Mouse (Mus musculus) ES-Bruce4 (cell line): ENCODE measurements around the gene Lcmt1. TPM values are rescaled to one million over a fixed set of nuclear protein-coding genes. Genes with fewer than 3 reads are reported as not detected.

Experiments
- H3K27ac ChIP-seq: 2 replicates; pipeline ENCODE4 v1.5.1; 2012; ENCODE audit warnings: low read length, inconsistent platforms; ENCODE audit not compliant: insufficient read depth
- H3K27me3 ChIP-seq: 2 replicates; pipeline ENCODE4 v1.6.1; 2012; ENCODE audit warnings: mild to moderate bottlenecking, low read length, inconsistent platforms; ENCODE audit not compliant: control insufficient read depth, poor library complexity, insufficient read depth, severe bottlenecking
- H3K36me3 ChIP-seq: 2 replicates; pipeline ENCODE4 v1.6.1; 2012; ENCODE audit warnings: inconsistent platforms, mild to moderate bottlenecking, low read length, moderate library complexity; ENCODE audit not compliant: control insufficient read depth, poor library complexity, insufficient read depth, severe bottlenecking
- H3K4me1 ChIP-seq: one replicate; pipeline ENCODE4 v1.8.1; 2011; ENCODE audit warnings: low read length; ENCODE audit not compliant: control insufficient read depth, insufficient read depth
- H3K4me3 ChIP-seq: 2 replicates; pipeline ENCODE4 v1.5.1; 2011; ENCODE audit warnings: low read depth, mild to moderate bottlenecking, low read length
- H3K9ac ChIP-seq: 2 replicates; pipeline ENCODE4 v1.6.1; 2012; ENCODE audit warnings: low read depth, mild to moderate bottlenecking, inconsistent platforms; ENCODE audit not compliant: poor library complexity, severe bottlenecking
- H3K9me3 ChIP-seq: replicated peaks from 2 replicates; pipeline ENCODE4 v1.6.1; 2012; ENCODE audit warnings: mild to moderate bottlenecking, low read length, inconsistent platforms; ENCODE audit not compliant: control insufficient read depth, poor library complexity, insufficient read depth, severe bottlenecking
- CTCF ChIP-seq: IDR thresholded peaks from one replicate; pipeline ENCODE4 v1.8.1; 2011; ENCODE audit warnings: low read depth, low read length
- EP300 ChIP-seq: IDR thresholded peaks from 2 replicates; pipeline ENCODE4 v1.6.1; 2011; ENCODE audit warnings: low read depth, low read length; ENCODE audit not compliant: insufficient read depth
- POLR2A ChIP-seq: IDR thresholded peaks from one replicate; pipeline ENCODE4 v1.8.1; 2011; ENCODE audit warnings: low read length; ENCODE audit not compliant: insufficient read depth
- polyA plus RNA-seq: library from polyadenylated mRNA; stranded (reverse); fragments of >200 nt; gene quantifications from 2 replicates; pipeline ENCODE4 v1.2.4, GENCODE M21; 2011; ENCODE audit warnings: low read depth; ENCODE audit not compliant: missing spikeins, insufficient read depth, insufficient read length

Gene Lcmt1
- polyA plus RNA-seq, 1 experiment, result 49.9 TPM

- H3K27ac ChIP-seq, result no peak overlapping the region
These were observed 5.6 kb upstream of the Lcmt1 start for GRCm38 (mm10) chr7:123363971-123364370.

GRCm38 (mm10) chr7:123365876-123366741 lies 3.5 kb upstream of the Lcmt1 start:
- H3K9me3 ChIP-seq, result no peaks in the 10 kb centered on the region
- H3K36me3 ChIP-seq, result no peaks in the 10 kb centered on the region
- TF ChIP-seq CTCF (no peak), EP300 (no peak), POLR2A (no peak)
- no peak overlapping the region for H3K27ac ChIP-seq
- no peak overlapping the region for H3K9ac ChIP-seq
- no peaks in the 10 kb centered on the region for H3K4me1 ChIP-seq
- no peaks in the 10 kb centered on the region for H3K27me3 ChIP-seq
- no peak overlapping the region for H3K4me3 ChIP-seq

More at GRCm38 (mm10) chr7:123363971-123364370, 5.6 kb upstream of the Lcmt1 start:
- H3K4me1 ChIP-seq, result no peaks in the 10 kb centered on the region
- no peak overlapping the region for H3K4me3 ChIP-seq
- no peaks in the 10 kb centered on the region for H3K9me3 ChIP-seq
- no peak overlapping the region for H3K9ac ChIP-seq
- no peaks in the 10 kb centered on the region for H3K27me3 ChIP-seq
- H3K36me3 ChIP-seq, result no peaks in the 10 kb centered on the region
- TF ChIP-seq POLR2A (no peak), EP300 (no peak), CTCF (no peak)

GRCm38 (mm10) chr7:123366806-123367205 lies 2.8 kb upstream of the Lcmt1 start:
- Histone ChIP-seq H3K36me3 (no peaks in the 10 kb centered on the region), H3K27ac (no peak overlapping the region), H3K4me3 (no peak overlapping the region), H3K27me3 (no peaks in the 10 kb centered on the region), H3K4me1 (no peaks in the 10 kb centered on the region), H3K9ac (no peak overlapping the region), H3K9me3 (no peaks in the 10 kb centered on the region)
- no peak for TF ChIP-seq CTCF
- no peak for TF ChIP-seq EP300
- TF ChIP-seq POLR2A, result no peak

DNA sequence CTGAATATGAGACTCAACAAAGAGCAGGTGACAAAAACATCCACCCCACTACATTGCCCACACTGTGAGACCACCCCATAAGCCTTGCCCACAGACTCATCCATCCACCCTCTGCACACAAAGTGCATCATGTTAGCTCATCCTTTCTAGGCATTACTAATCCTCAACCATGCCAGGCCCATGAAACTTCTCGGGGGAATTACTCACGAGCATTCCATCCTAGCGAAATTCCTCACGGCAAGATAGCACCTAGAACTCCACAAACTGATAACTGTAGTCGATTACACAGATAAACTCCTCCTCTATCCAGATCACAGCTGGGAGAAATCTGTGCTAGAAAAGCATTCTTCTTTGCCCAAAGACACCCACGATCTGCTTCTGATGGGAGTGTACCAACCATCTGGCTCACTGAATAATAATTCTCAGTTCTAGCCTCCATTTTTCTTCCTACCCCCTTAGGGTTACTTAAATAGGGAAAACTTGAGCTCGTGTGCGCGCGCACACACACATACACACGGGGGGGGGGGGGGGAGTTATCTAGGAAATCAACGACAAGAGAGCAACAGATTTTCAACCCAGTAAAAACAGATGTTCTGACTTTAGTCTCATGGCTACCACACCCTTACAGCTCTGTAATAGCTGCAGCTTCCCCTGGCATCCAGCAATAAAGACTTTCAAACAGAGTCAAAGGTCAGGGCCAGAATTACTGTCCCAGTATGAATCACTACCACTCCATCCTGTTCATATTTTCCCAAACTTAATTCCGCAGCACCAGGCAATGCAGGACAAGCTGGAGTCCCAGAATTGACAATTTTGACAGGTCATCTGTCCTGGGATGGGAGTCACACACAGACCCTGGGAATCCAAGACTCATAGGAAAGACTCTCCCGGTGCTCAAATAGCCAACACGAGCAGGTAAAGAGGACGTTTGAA lies 2.1 kb upstream of the Lcmt1 start:
- Histone ChIP-seq H3K9me3 (no peaks in the 10 kb centered on the region), H3K9ac (no peak overlapping the region), H3K27ac (no peak overlapping the region), H3K4me3 (no peak overlapping the region), H3K4me1 (no peaks in the 10 kb centered on the region), H3K27me3 (no peaks in the 10 kb centered on the region), H3K36me3 (no peaks in the 10 kb centered on the region)
- TF ChIP-seq EP300 (no peak), CTCF (no peak), POLR2A (no peak)

DNA sequence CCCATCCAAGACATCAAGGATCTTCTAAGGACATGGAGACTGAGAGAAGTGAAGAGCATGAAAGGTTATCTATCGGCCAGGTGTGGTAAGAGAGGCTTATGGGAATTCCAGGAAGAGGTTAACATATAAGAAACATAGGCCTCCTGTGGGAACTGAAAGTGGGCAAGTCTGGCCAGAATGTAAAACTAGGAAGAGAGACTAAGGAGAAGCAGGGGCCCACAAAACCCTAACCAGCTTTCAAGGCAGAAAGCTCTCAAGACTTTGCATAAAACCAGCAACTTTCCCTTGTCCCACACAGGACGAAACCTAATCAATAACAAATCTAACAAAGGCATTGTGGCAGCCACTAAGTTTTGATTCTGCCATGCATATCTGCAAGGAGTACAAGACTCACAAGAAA lies 1.4 kb upstream of the Lcmt1 start:
- Histone ChIP-seq H3K9ac (no peak overlapping the region), H3K4me1 (no peaks in the 10 kb centered on the region), H3K27ac (no peak overlapping the region), H3K27me3 (no peaks in the 10 kb centered on the region), H3K4me3 (no peak overlapping the region), H3K9me3 (no peaks in the 10 kb centered on the region), H3K36me3 (no peaks in the 10 kb centered on the region)
- TF ChIP-seq POLR2A (no peak), CTCF (no peak), EP300 (no peak)
